ENCODE assay signal across 8 mouse cellular contexts in the genomic region with DNA sequence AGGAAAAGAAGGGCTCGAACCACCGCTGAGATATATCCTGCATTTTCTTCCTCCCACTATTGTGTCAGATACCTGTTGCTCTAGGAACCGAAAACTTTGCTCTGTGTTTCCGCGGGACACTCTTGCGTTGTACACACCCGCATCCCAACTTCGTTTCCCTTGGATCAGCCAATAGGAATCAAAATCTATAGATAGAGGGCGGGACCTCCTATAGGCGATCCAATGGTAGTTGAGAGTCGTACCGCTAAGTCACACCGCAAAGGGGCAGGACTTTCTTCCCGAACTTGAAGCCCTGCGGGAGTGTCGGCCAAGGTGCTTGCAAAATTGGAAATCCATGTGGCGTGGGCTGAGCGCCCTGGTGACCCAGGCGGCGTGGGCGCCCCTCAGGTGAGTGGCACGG. TPM values are rescaled to one million over a fixed set of nuclear protein-coding genes. Genes with fewer than 3 reads are reported as not detected.
A peak's percentile ranks its signal among the peaks of the same experiment; 100 is the strongest.
DNase-seq lines count a peak whose midpoint lies in the region; ATAC-seq and TF ChIP-seq lines count a peak whose summit lies in the region.

No protein-coding gene starts in this region.

- peak overlapping the region; percentile 72 for H3K4me3 ChIP-seq in forebrain, embryonic 14.5 days (ENCODE audit: low read depth, low read length)
- H3K4me3 ChIP-seq in lung, adult 2 months (replicated peaks; ENCODE audit: extremely low read depth, low read depth, low read length), result peak overlapping the region; percentile 79

- H3K27me3 ChIP-seq in forebrain, embryonic 14.5 days (replicated peaks; ENCODE audit: control insufficient read depth, insufficient read depth, low read length), result no peaks in the 10 kb centered on the region

- TF ChIP-seq CTCF in lung, adult 2 months (IDR thresholded peaks at IDR 0.05; ENCODE audit: insufficient read depth, low read length), result no peak

- H3K4me2 ChIP-seq in forebrain, embryonic 14.5 days (ENCODE audit: low read length), result peak overlapping the region; percentile 99

- intact Hi-C loops in heart, postnatal 25 days (cut with DNase I), result no loop called here

- peak overlapping the region; percentile 70 for H3K9ac ChIP-seq in forebrain, embryonic 14.5 days (ENCODE audit: low read length)

- ATAC-seq in forebrain, embryonic 14.5 days, result peak; percentile 86
- peak; percentile 84 for ATAC-seq in neutrophil, adult 5-6 weeks (ENCODE audit: extremely low read depth, insufficient number of reproducible peaks, low FRiP score, poor library complexity, severe bottlenecking)

- H3K27ac ChIP-seq in forebrain, embryonic 14.5 days (ENCODE audit: low read depth, low read length), result no peak overlapping the region

- H3K9me3 ChIP-seq in forebrain, embryonic 14.5 days (replicated peaks; ENCODE audit: control insufficient read depth, low read length), result no peaks in the 10 kb centered on the region

- H3K36me3 ChIP-seq in forebrain, embryonic 14.5 days (ENCODE audit: control insufficient read depth, insufficient read depth, low read length), result peaks cover 44% of the 10 kb centered on the region

- peak; percentile 99 for DNase-seq in ES-CJ7 (ENCODE audit: low read depth, low spot score)
- DNase-seq in cerebellum, adult 11 months, result peak; percentile 82
- peak; percentile 97 for DNase-seq in forebrain, embryonic 14.5 days (ENCODE audit: low spot score)
- DNase-seq in heart, postnatal 25 days (ENCODE audit: low spot score), result peak; percentile 77
- DNase-seq in layer of hippocampus, adult 18-20 months (ENCODE audit: low spot score in 2 of 2), result peak; percentile 85 to 92
- peak; percentile 81 for DNase-seq in lung, adult 2 months
- peak; percentile 68 to 84 for DNase-seq in thymus, adult 18-20 months

- peaks cover 12% of the 10 kb centered on the region for H3K4me1 ChIP-seq in forebrain, embryonic 14.5 days (ENCODE audit: control insufficient read depth, insufficient read depth, low read length)
- H3K4me1 ChIP-seq in lung, adult 2 months (ENCODE audit: control insufficient read depth, insufficient read depth, low read length), result peaks cover 19% of the 10 kb centered on the region

- under 1% methylated on average over 22 of the region's 22 CpGs for WGBS in forebrain, embryonic 14.5 days
- under 1% methylated on average over 22 of the region's 22 CpGs for WGBS in lung, adult 2 months

- peak; percentile 65; the same call in 1 of the 2 replicates for TF ChIP-seq POLR2A in lung, adult 2 months (IDR thresholded peaks at IDR 0.05; ENCODE audit: borderline replicate concordance, extremely low read depth, low read depth, low read length)

RNA-seq across cellular contexts. Expression of gene Gtpbp3, which starts 0.6 kb away (rescaled TPM):
- 2.2 and 3.8 TPM in 2 replicates for polyA plus RNA-seq in forebrain, embryonic 14.5 days (2014; fragmentation: Nextera tagmentation; extraction: Ambion mirVana)
- total RNA-seq in heart, postnatal 25 days (2021), result 10 to 100 TPM; 18.5 to 19.4 TPM
- total RNA-seq in layer of hippocampus, adult 18-20 months (2021), result 10 to 100 TPM; 30.4 to 36.1 TPM
- 26.0 and 30.4 TPM in 2 replicates for polyA plus RNA-seq in lung, adult 2 months (2012; rRNA removed)
- 15.2 and 19.7 TPM in 2 replicates for total RNA-seq in neutrophil, adult 5-6 weeks (2017)

RNA-seq across cellular contexts. Expression of gene Ano8, which starts 2.7 kb away (rescaled TPM):
- polyA plus RNA-seq in forebrain, embryonic 14.5 days (2014; fragmentation: Nextera tagmentation; extraction: Ambion mirVana), result 5.4 and 6.3 TPM in 2 replicates
- total RNA-seq in heart, postnatal 25 days (2021), result 10 to 100 TPM; 17.0 to 18.2 TPM
- 10 to 100 TPM; 48.4 to 49.2 TPM for total RNA-seq in layer of hippocampus, adult 18-20 months (2021)
- polyA plus RNA-seq in lung, adult 2 months (2012; rRNA removed), result 25.5 and 30.6 TPM in 2 replicates
- total RNA-seq in neutrophil, adult 5-6 weeks (2017), result 6.1 and 8.5 TPM in 2 replicates

RNA-seq across cellular contexts. Expression of gene Dda1, which starts 19.5 kb away (rescaled TPM):
- 207 and 225 TPM in 2 replicates for polyA plus RNA-seq in forebrain, embryonic 14.5 days (2014; fragmentation: Nextera tagmentation; extraction: Ambion mirVana)
- 10 to 100 TPM; 29.1 to 29.9 TPM for total RNA-seq in heart, postnatal 25 days (2021)
- 10 to 100 TPM; 82.5 to 91.6 TPM for total RNA-seq in layer of hippocampus, adult 18-20 months (2021)
- polyA plus RNA-seq in lung, adult 2 months (2012; rRNA removed), result 84.4 and 85.9 TPM in 2 replicates
- 29.2 and 34.6 TPM in 2 replicates for total RNA-seq in neutrophil, adult 5-6 weeks (2017)

RNA-seq across cellular contexts. Expression of gene Plvap, which starts 23.1 kb away (rescaled TPM):
- 5.8 and 6.8 TPM in 2 replicates for polyA plus RNA-seq in forebrain, embryonic 14.5 days (2014; fragmentation: Nextera tagmentation; extraction: Ambion mirVana)
- 10 to 100 TPM; 26.6 to 35.3 TPM for total RNA-seq in heart, postnatal 25 days (2021)
- 1 to 10 TPM; 7.4 to 7.9 TPM for total RNA-seq in layer of hippocampus, adult 18-20 months (2021)
- polyA plus RNA-seq in lung, adult 2 months (2012; rRNA removed), result 1,109 and 1,564 TPM in 2 replicates
- not detected in 2 replicates for total RNA-seq in neutrophil, adult 5-6 weeks (2017)

RNA-seq across cellular contexts. Expression of gene Mrpl34, which starts 23.7 kb away (rescaled TPM):
- 185 and 214 TPM in 2 replicates for polyA plus RNA-seq in forebrain, embryonic 14.5 days (2014; fragmentation: Nextera tagmentation; extraction: Ambion mirVana)
- total RNA-seq in heart, postnatal 25 days (2021), result 100 to 1,000 TPM; 136 to 142 TPM
- total RNA-seq in layer of hippocampus, adult 18-20 months (2021), result 10 to 100 TPM; 48.1 to 48.9 TPM
- polyA plus RNA-seq in lung, adult 2 months (2012; rRNA removed), result 59.4 and 72.5 TPM in 2 replicates
- 18.0 and 19.5 TPM in 2 replicates for total RNA-seq in neutrophil, adult 5-6 weeks (2017)
